Mouse (Mus musculus): ENCODE measurements around the gene Avil.

DNA sequence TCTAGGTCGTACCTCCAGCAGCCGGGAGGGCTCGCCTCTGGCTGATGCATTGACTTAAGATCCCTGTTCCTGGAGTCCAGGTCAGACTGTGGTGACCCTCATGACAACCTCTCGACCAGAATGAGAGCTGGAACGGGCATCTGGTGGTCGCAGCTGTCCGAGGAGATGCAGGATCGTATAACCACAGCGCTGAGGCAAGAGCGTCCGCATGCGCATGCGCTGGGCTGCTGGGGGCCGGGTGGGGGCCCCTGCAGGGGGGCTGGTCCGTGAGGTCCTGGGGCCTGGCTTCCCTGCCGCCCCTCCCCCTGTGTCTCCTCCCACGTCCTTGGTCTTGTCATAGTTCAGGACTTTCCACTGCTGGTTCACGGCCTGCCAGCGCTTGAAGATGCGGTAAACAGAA lies 56.0 kb downstream of the Avil start:
- no peak for TF ChIP-seq POLR2A (IDR thresholded peaks at IDR 0.05; ENCODE audit: low read depth, low read length)
- no peak for TF ChIP-seq CTCF (IDR thresholded peaks at IDR 0.05; ENCODE audit: extremely low read depth, insufficient read depth, insufficient read length, insufficient replicate concordance)
